Mouse (Mus musculus) layer of hippocampus, adult 18-20 months (tissue): ENCODE measurements around the gene Obscn. TPM values are rescaled to one million over a fixed set of nuclear protein-coding genes. Genes with fewer than 3 reads are reported as not detected.
A peak's percentile ranks its signal among the peaks of the same experiment; 100 is the strongest.

ENCODE experiments used
- DNase-seq, 2 experiments: peaks; one replicate each; pipeline ENCODE4 v3.0.0; 2022; ENCODE audit warnings: low spot score in 2 of 2
- long read RNA-seq: library from polyadenylated mRNA; stranded (forward); transcript quantifications from one replicate; pipeline ENCODE4 v2.0.0, GENCODE M21; 2021
- total RNA-seq, 2 experiments: library from RNA; stranded (reverse); gene quantifications; 2 replicates each; pipeline ENCODE4 v1.2.3; 2021

Gene Obscn
- 1 to 10 TPM in 1 of 2 experiments, under 1 TPM in 1; 0.91 to 1.7 TPM for total RNA-seq
- long read RNA-seq, partial matches to known transcripts: 0 of 2 reads
- long read RNA-seq, other reads (novel, unspliced or antisense): 2 of 2 reads

- DNase-seq: no peak
Observed at GRCm38 (mm10) chr11:59135904-59136452, at the start of gene Obscn. Gene Obscn, minus strand, starts transcription at chr11:59136402.

GRCm38 (mm10) chr11:59185490-59185889, 49.3 kb upstream of the Obscn start:
- DNase-seq: no peak

GRCm38 (mm10) chr11:59183821-59184220, 47.6 kb upstream of the Obscn start:
- DNase-seq: peak in 1 of 2 experiments; percentile 66

GRCm38 (mm10) chr11:59182864-59183331, 46.7 kb upstream of the Obscn start, which contains the start of gene Gjc2:
Gene Gjc2, minus strand, starts transcription at chr11:59183213.
- peak; percentile 24 to 35 for DNase-seq

- DNase-seq: no peak
Observed at GRCm38 (mm10) chr11:59176921-59177320, 40.7 kb upstream of the Obscn start.

- DNase-seq: no peak
Observed at GRCm38 (mm10) chr11:59176475-59176874, 40.3 kb upstream of the Obscn start.

- DNase-seq: no peak
Observed at GRCm38 (mm10) chr11:59174189-59174838, 38.1 kb upstream of the Obscn start.

- no peak for DNase-seq
Observed at GRCm38 (mm10) chr11:59170549-59170948, 34.3 kb upstream of the Obscn start.

GRCm38 (mm10) chr11:59169807-59170206, 33.6 kb upstream of the Obscn start:
- no peak for DNase-seq

GRCm38 (mm10) chr11:59165616-59166241, 29.5 kb upstream of the Obscn start:
- no peak for DNase-seq

- DNase-seq: no peak
Observed at GRCm38 (mm10) chr11:59164384-59164783, 28.2 kb upstream of the Obscn start.

GRCm38 (mm10) chr11:59163255-59164236, 27.3 kb upstream of the Obscn start, which contains the start of gene Iba57:
Gene Iba57, minus strand, starts transcription at chr11:59163739.
- peak; percentile 99 for DNase-seq

- no peak for DNase-seq
Observed at GRCm38 (mm10) chr11:59162443-59163254, 26.4 kb upstream of the Obscn start.

- DNase-seq: no peak
Observed at GRCm38 (mm10) chr11:59161398-59161797, 25.2 kb upstream of the Obscn start.

- no peak for DNase-seq
Observed at GRCm38 (mm10) chr11:59159558-59159957, 23.4 kb upstream of the Obscn start.

- DNase-seq: no peak
Observed at GRCm38 (mm10) chr11:59159099-59159498, 22.9 kb upstream of the Obscn start.

- DNase-seq: no peak
Observed at GRCm38 (mm10) chr11:59155900-59156299, 19.7 kb upstream of the Obscn start.

GRCm38 (mm10) chr11:59154220-59154619, 18.0 kb upstream of the Obscn start:
- no peak for DNase-seq

- DNase-seq: no peak
Observed at GRCm38 (mm10) chr11:59151729-59152128, 15.5 kb upstream of the Obscn start.

- DNase-seq: no peak
Observed at GRCm38 (mm10) chr11:59149302-59149701, 13.1 kb upstream of the Obscn start.
